Mouse (Mus musculus) liver, embryonic 14.5 days (tissue): ENCODE results near the gene St3gal6. TPM values are rescaled to one million over a fixed set of nuclear protein-coding genes. Genes with fewer than 3 reads are reported as not detected.
A peak's percentile ranks its signal among the peaks of the same experiment; 100 is the strongest.

Experiments
- ATAC-seq: fragments of 200-750 bp; cut with Nextera tagmentation; 2 replicates; pipeline ENCODE4 v1.8.0; 2017; ENCODE audit warnings: moderate number of reproducible peaks, mild to moderate bottlenecking, moderate library complexity; ENCODE audit not compliant: insufficient read depth
- DNase-seq, 3 experiments: peaks; one replicate each; pipeline ENCODE4 v3.0.0-alpha.2; 2012 to 2013; ENCODE audit warnings: low read depth in 3 of 3, low spot score in 3 of 3
- H3K27ac ChIP-seq: fragments of 300-500 bp; sonication (generic); 2 replicates; pipeline ENCODE4 v1.5.1; 2014; ENCODE audit warnings: moderate library complexity, mild to moderate bottlenecking, control low read depth, inconsistent platforms
- H3K27me3 ChIP-seq: fragments of 300-500 bp; sonication (generic); 2 replicates; pipeline ENCODE4 v1.6.1; 2014; ENCODE audit warnings: mild to moderate bottlenecking, low read length, moderate library complexity; ENCODE audit not compliant: control insufficient read depth, insufficient read depth
- H3K36me3 ChIP-seq: fragments of 300-500 bp; sonication (generic); replicated peaks from 2 replicates; pipeline ENCODE4 v1.6.1; 2014; ENCODE audit warnings: low read depth; ENCODE audit not compliant: control insufficient read depth, insufficient read depth
- H3K4me1 ChIP-seq, 2 experiments: fragments of 200-500 bp in 1 of 2; fragments of 300-500 bp in 1 of 2; sonication (generic) in 1 of 2; replicated peaks; 2 replicates each; pipeline ENCODE4 v1.6.1; 2012 to 2014; ENCODE audit warnings: antibody characterized with exemption in 1 of 2, inconsistent platforms in 1 of 2, low read length in 1 of 2; ENCODE audit not compliant: control insufficient read depth in 2 of 2, insufficient read depth in 2 of 2
- H3K4me2 ChIP-seq: fragments of 300-500 bp; sonication (generic); 2 replicates; pipeline ENCODE4 v1.6.1; 2014; ENCODE audit warnings: low read depth, mild to moderate bottlenecking, control low read depth, moderate library complexity
- H3K4me3 ChIP-seq, 2 experiments: fragments of 200-500 bp in 1 of 2; fragments of 300-500 bp in 1 of 2; sonication (generic) in 1 of 2; 2 replicates each; pipeline ENCODE4 v1.5.1; 2012 to 2014; ENCODE audit warnings: low read depth in 2 of 2, low read length in 2 of 2, mild to moderate bottlenecking in 2 of 2, control low read depth in 1 of 2, inconsistent platforms in 1 of 2, moderate library complexity in 1 of 2; ENCODE audit not compliant: insufficient read depth in 1 of 2
- H3K9ac ChIP-seq: fragments of 300-500 bp; sonication (generic); replicated peaks from 2 replicates; pipeline ENCODE4 v1.6.1; 2014; ENCODE audit warnings: mild to moderate bottlenecking, control low read depth, moderate library complexity
- H3K9me3 ChIP-seq: fragments of 300-500 bp; sonication (generic); 2 replicates; pipeline ENCODE4 v1.6.1; 2016; ENCODE audit warnings: low read length, mixed read lengths; ENCODE audit not compliant: control insufficient read depth
- CTCF ChIP-seq: IDR thresholded peaks from 2 replicates; pipeline ENCODE4 v1.5.1; 2016; ENCODE audit warnings: antibody characterized with exemption, low read depth, control low read depth
- EP300 ChIP-seq: IDR thresholded peaks from 2 replicates; pipeline ENCODE4 v1.6.1; 2016; ENCODE audit warnings: antibody characterized with exemption, low read depth
- WGBS: fragments of 180-500 bp; shearing (Covaris S2); extraction: QIAGEN DNeasy Blood & Tissue Kit; methylation state at CpG from one replicate; pipeline ENCODE4 v1.1.7; 2014; ENCODE audit not compliant: insufficient replicate concordance; 5-methylcytosine and 5-hydroxymethylcytosine counted together
- polyA plus RNA-seq, 2 experiments: library from polyadenylated mRNA; depleted of rRNA in 1 of 2; stranded (reverse) in 1 of 2; unstranded in 1 of 2; fragments of >200 nt; fragmentation: Nextera tagmentation in 1 of 2; extraction: Ambion mirVana in 1 of 2; gene quantifications; 2 replicates each; pipeline versions ENCODE4 v1.2.1 to v1.2.3; 2012 to 2014

St3gal6 gene
- polyA plus RNA-seq, 2 experiments = 10.4 to 25.6 TPM

- Histone ChIP-seq H3K36me3 (peaks cover 47% of the 10 kb centered on the region), H3K9ac (no peak overlapping the region), H3K27me3 (no peaks in the 10 kb centered on the region), H3K27ac (no peak overlapping the region), H3K4me1 (peaks cover 5 to 7% of the 10 kb centered on the region in 2 experiments), H3K4me3 (no peak overlapping the region), H3K9me3 (no peaks in the 10 kb centered on the region), H3K4me2 (no peak overlapping the region)
- no peak for DNase-seq
- WGBS = 53% methylated on average over 3 of the region's 3 CpGs
- ATAC-seq = no peak
- no peak for TF ChIP-seq EP300
- no peak for TF ChIP-seq CTCF
Measured at GRCm38 (mm10) chr16:58474875-58475274, 49.2 kb downstream of the St3gal6 start.

GRCm38 (mm10) chr16:58470841-58471240, 53.2 kb downstream of the St3gal6 start:
- no peak overlapping the region for H3K4me3 ChIP-seq
- H3K27me3 ChIP-seq = no peaks in the 10 kb centered on the region
- no peak overlapping the region for H3K4me2 ChIP-seq
- H3K4me1 ChIP-seq = peaks cover 5 to 7% of the 10 kb centered on the region in 2 experiments; a peak in 3 of 4 replicates
- TF ChIP-seq EP300 = 0 out of 2 replicates have a peak, but pooled peaks have one; percentile 10
- TF ChIP-seq CTCF = no peak
- ATAC-seq (no peak), DNase-seq (no peak)
- no peak overlapping the region for H3K9ac ChIP-seq
- peaks cover 49% of the 10 kb centered on the region for H3K36me3 ChIP-seq
- no peaks in the 10 kb centered on the region for H3K9me3 ChIP-seq
- WGBS = 37% methylated on average over 4 of the region's 4 CpGs
- no peak overlapping the region for H3K27ac ChIP-seq

DNA sequence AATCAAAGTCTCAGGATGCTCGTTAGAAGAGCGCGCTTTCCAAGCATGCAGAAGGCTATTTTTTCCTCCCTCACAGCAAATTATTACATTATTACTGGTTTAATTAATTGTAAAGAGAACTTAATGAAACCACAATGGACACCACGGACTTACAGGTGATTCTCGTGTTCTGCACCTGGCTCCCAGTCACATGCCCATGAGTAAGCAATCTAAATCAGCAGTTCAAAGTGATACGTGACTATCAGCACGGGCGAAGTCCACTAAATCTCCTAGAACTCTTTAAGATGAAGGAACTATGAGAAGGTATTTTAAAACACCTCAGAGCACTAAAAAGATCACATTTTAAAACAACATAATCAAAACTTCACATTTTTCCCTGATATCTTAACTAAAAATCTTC, 54.0 kb downstream of the St3gal6 start:
- no peak overlapping the region for H3K27ac ChIP-seq
- H3K4me1 ChIP-seq = peaks cover 5 to 7% of the 10 kb centered on the region in 2 experiments; a peak in 3 of 4 replicates
- peaks cover 43% of the 10 kb centered on the region for H3K36me3 ChIP-seq
- ATAC-seq (no peak), DNase-seq (no peak)
- no peaks in the 10 kb centered on the region for H3K27me3 ChIP-seq
- no peaks in the 10 kb centered on the region for H3K9me3 ChIP-seq
- H3K9ac ChIP-seq = no peak overlapping the region
- TF ChIP-seq EP300 (no peak), CTCF (no peak)
- 81% methylated on average over 8 of the region's 8 CpGs for WGBS
- no peak overlapping the region for H3K4me2 ChIP-seq
- H3K4me3 ChIP-seq = no peak overlapping the region

DNA sequence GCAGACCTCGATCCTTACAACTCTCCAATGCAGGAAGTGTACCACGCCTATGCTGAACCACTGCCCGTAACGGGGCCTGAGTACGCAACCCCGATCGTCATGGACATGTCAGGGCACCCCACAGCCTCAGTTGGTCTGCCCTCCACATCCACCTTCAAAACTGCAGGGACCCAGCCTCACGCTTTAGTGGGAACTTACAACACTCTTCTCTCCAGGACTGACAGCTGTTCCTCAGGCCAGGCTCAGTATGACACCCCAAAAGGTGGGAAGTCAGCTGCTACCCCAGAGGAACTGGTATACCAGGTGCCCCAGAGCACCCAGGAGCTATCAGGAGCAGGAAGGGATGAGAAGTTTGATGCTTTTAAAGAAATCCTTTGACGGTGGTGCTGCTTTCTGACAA, 58.6 kb downstream of the St3gal6 start:
- no peak for ATAC-seq
- TF ChIP-seq CTCF (no peak), EP300 (no peak)

DNA sequence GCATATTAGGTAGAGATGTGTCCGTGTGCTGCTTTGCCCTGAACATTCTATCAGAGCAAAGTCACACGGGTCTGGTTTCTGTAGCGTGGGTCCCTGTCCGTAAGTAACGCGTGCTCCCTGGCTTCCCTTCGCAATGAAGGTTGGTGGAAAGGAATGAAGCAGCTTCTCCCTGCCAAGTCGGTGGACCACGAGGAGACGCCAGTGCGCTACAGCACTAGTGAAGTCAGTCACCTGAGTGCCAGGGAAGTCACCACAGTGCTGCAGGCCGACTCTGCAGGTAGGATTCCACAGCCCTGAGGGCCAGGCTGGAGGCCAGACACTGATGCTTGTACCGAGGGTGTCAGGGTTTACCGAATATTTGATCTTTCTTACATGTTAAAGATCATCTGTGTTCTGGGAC, 60.0 kb downstream of the St3gal6 start:
- Histone ChIP-seq H3K27ac (no peak overlapping the region), H3K36me3 (peaks cover 15% of the 10 kb centered on the region), H3K4me3 (no peak overlapping the region), H3K4me1 (peaks cover 5 to 7% of the 10 kb centered on the region in 2 experiments), H3K9me3 (no peaks in the 10 kb centered on the region), H3K27me3 (no peaks in the 10 kb centered on the region), H3K9ac (no peak overlapping the region), H3K4me2 (no peak overlapping the region)
- TF ChIP-seq CTCF = 0 out of 2 replicates have a peak, but pooled peaks have one; percentile 23
- TF ChIP-seq EP300 = no peak
- 84% methylated on average over 14 of the region's 14 CpGs for WGBS
- DNase-seq (no peak), ATAC-seq (no peak)

More for the DNA sequence above, 58.6 kb downstream of the St3gal6 start:
- Histone ChIP-seq H3K4me3 (no peak overlapping the region), H3K27ac (no peak overlapping the region), H3K9ac (no peak overlapping the region), H3K9me3 (no peaks in the 10 kb centered on the region), H3K27me3 (no peaks in the 10 kb centered on the region), H3K4me1 (no peaks in the 10 kb centered on the region; a peak in 2 of 4 replicates), H3K4me2 (no peak overlapping the region), H3K36me3 (peaks cover 16% of the 10 kb centered on the region)
- no peak for DNase-seq
- 68% methylated on average over 9 of the region's 9 CpGs for WGBS
